Mouse (Mus musculus) stomach, embryonic 14.5 days (tissue): ENCODE measurements at regions not wholly inside any gene's neighbourhood (a gene's known extent, or its start where the extent isn't known, plus 50 kb on each side); places are given as distances from the start of the nearest gene placed in this dataset.

ENCODE experiments used
- ATAC-seq: fragments of 200-750 bp; cut with Nextera tagmentation; 2 replicates; pipeline ENCODE4 v1.8.0; 2017; ENCODE audit warnings: low read depth, moderate TSS enrichment; ENCODE audit not compliant: insufficient number of reproducible peaks, insufficient read depth, low FRiP score
- H3K27ac ChIP-seq: fragments of 300-500 bp; sonication (generic); 2 replicates; pipeline ENCODE4 v1.5.1; 2014; ENCODE audit warnings: mild to moderate bottlenecking, low read length, moderate library complexity, mixed read lengths
- H3K27me3 ChIP-seq: fragments of 300-500 bp; sonication (generic); 2 replicates; pipeline ENCODE4 v1.6.1; 2014; ENCODE audit warnings: low read length, control low read depth, mixed read lengths; ENCODE audit not compliant: control insufficient read depth, insufficient read depth
- H3K36me3 ChIP-seq: fragments of 300-500 bp; sonication (generic); 2 replicates; pipeline ENCODE4 v1.6.1; 2014; ENCODE audit warnings: mild to moderate bottlenecking, control low read depth, low read length, moderate library complexity, mixed read lengths; ENCODE audit not compliant: control insufficient read depth, insufficient read depth
- H3K4me1 ChIP-seq: fragments of 300-500 bp; sonication (generic); 2 replicates; pipeline ENCODE4 v1.6.1; 2014; ENCODE audit warnings: low read length, control low read depth, mixed read lengths; ENCODE audit not compliant: control insufficient read depth, insufficient read depth
- H3K4me2 ChIP-seq: fragments of 300-500 bp; sonication (generic); replicated peaks from 2 replicates; pipeline ENCODE4 v1.6.1; 2014; ENCODE audit warnings: low read depth, low read length, control low read depth
- H3K4me3 ChIP-seq: fragments of 300-500 bp; sonication (generic); 2 replicates; pipeline ENCODE4 v1.5.1; 2014; ENCODE audit warnings: low read depth, low read length, control low read depth
- H3K9ac ChIP-seq: fragments of 300-500 bp; sonication (generic); replicated peaks from 2 replicates; pipeline ENCODE4 v1.6.1; 2014; ENCODE audit warnings: low read depth, mild to moderate bottlenecking, control low read depth, low read length, moderate library complexity, mixed read lengths
- H3K9me3 ChIP-seq: fragments of 300-500 bp; sonication (generic); 2 replicates; pipeline ENCODE4 v1.6.1; 2016; ENCODE audit warnings: low read depth, low read length, control low read depth; ENCODE audit not compliant: control insufficient read depth
- WGBS: fragments of 180-500 bp; shearing (Covaris S2); extraction: QIAGEN DNeasy Blood & Tissue Kit; methylation state at CpG from one replicate; pipeline ENCODE4 v1.1.7; 2014; 5-methylcytosine and 5-hydroxymethylcytosine counted together

- Histone ChIP-seq H3K36me3 (no peaks in the 10 kb centered on the region), H3K27ac (no peak overlapping the region), H3K27me3 (no peaks in the 10 kb centered on the region), H3K4me3 (no peak overlapping the region), H3K4me1 (no peaks in the 10 kb centered on the region), H3K9ac (no peak overlapping the region), H3K4me2 (no peak overlapping the region), H3K9me3 (no peaks in the 10 kb centered on the region)
- 59% methylated on average over 2 of the region's 2 CpGs for WGBS
- no peak for ATAC-seq
Observed at GRCm38 (mm10) chr2:80717979-80718378, 100.9 kb downstream of the Nup35 start.

GRCm38 (mm10) chr2:80724085-80724484 is 107.0 kb downstream of the Nup35 start:
- no peaks in the 10 kb centered on the region for H3K4me1 ChIP-seq
- no peak overlapping the region for H3K9ac ChIP-seq
- no peaks in the 10 kb centered on the region for H3K27me3 ChIP-seq
- WGBS, result 48% methylated on average over 5 of the region's 5 CpGs
- no peak for ATAC-seq
- H3K4me2 ChIP-seq, result no peak overlapping the region
- H3K36me3 ChIP-seq, result no peaks in the 10 kb centered on the region
- H3K4me3 ChIP-seq, result no peak overlapping the region
- H3K9me3 ChIP-seq, result no peaks in the 10 kb centered on the region
- no peak overlapping the region for H3K27ac ChIP-seq

GRCm38 (mm10) chr2:80731324-80731723 is 114.3 kb downstream of the Nup35 start:
- no peak overlapping the region for H3K9ac ChIP-seq

GRCm38 (mm10) chr2:80746737-80747136 is 129.7 kb downstream of the Nup35 start:
- Histone ChIP-seq H3K4me1 (no peaks in the 10 kb centered on the region), H3K27me3 (no peaks in the 10 kb centered on the region), H3K4me2 (no peak overlapping the region), H3K9ac (no peak overlapping the region), H3K4me3 (no peak overlapping the region), H3K36me3 (no peaks in the 10 kb centered on the region), H3K9me3 (no peaks in the 10 kb centered on the region), H3K27ac (no peak overlapping the region)
- 62% methylated on average over 6 of the region's 6 CpGs for WGBS
- no peak for ATAC-seq

More at GRCm38 (mm10) chr2:80731324-80731723, 114.3 kb downstream of the Nup35 start:
- Histone ChIP-seq H3K4me1 (no peaks in the 10 kb centered on the region), H3K27me3 (no peaks in the 10 kb centered on the region), H3K4me3 (no peak overlapping the region), H3K36me3 (no peaks in the 10 kb centered on the region), H3K9me3 (no peaks in the 10 kb centered on the region), H3K4me2 (no peak overlapping the region), H3K27ac (no peak overlapping the region)
- ATAC-seq, result no peak
- WGBS, result 87% methylated on average over 3 of the region's 3 CpGs

GRCm38 (mm10) chr2:80762013-80762612 is 145.1 kb downstream of the Nup35 start:
- H3K27me3 ChIP-seq, result no peaks in the 10 kb centered on the region
- no peak overlapping the region for H3K9ac ChIP-seq
- 35% methylated on average over 3 of the region's 3 CpGs for whole genome bisulfite sequencing
- no peak overlapping the region for H3K4me2 ChIP-seq
- no peaks in the 10 kb centered on the region for H3K36me3 ChIP-seq
- no peak overlapping the region for H3K27ac ChIP-seq
- H3K4me3 ChIP-seq, result no peak overlapping the region
- no peaks in the 10 kb centered on the region for H3K4me1 ChIP-seq
- ATAC-seq, result no peak
- no peaks in the 10 kb centered on the region for H3K9me3 ChIP-seq

- Histone ChIP-seq H3K4me2 (no peak overlapping the region), H3K9me3 (no peaks in the 10 kb centered on the region), H3K27ac (no peak overlapping the region), H3K9ac (no peak overlapping the region), H3K27me3 (no peaks in the 10 kb centered on the region), H3K4me3 (no peak overlapping the region), H3K36me3 (no peaks in the 10 kb centered on the region), H3K4me1 (no peaks in the 10 kb centered on the region)
- no peak for ATAC-seq
- 55% methylated on average over 5 of the region's 5 CpGs for WGBS
Observed at GRCm38 (mm10) chr2:80771176-80771575, 154.1 kb downstream of the Nup35 start.

GRCm38 (mm10) chr2:80772455-80772854 is 155.4 kb downstream of the Nup35 start:
- no peak overlapping the region for H3K4me2 ChIP-seq
- H3K9me3 ChIP-seq, result no peaks in the 10 kb centered on the region
- no peak for ATAC-seq
- H3K27me3 ChIP-seq, result no peaks in the 10 kb centered on the region
- no peak overlapping the region for H3K4me3 ChIP-seq
- 74% methylated on average over 3 of the region's 3 CpGs for WGBS
- H3K9ac ChIP-seq, result no peak overlapping the region
- H3K4me1 ChIP-seq, result no peaks in the 10 kb centered on the region
- no peak overlapping the region for H3K27ac ChIP-seq
- H3K36me3 ChIP-seq, result no peaks in the 10 kb centered on the region

GRCm38 (mm10) chr2:80786370-80786769 is 169.3 kb downstream of the Nup35 start:
- no peak for ATAC-seq

More at GRCm38 (mm10) chr2:80786370-80786769, 169.3 kb downstream of the Nup35 start:
- Histone ChIP-seq H3K9me3 (no peaks in the 10 kb centered on the region), H3K36me3 (no peaks in the 10 kb centered on the region), H3K4me1 (no peaks in the 10 kb centered on the region), H3K4me3 (no peak overlapping the region), H3K9ac (no peak overlapping the region), H3K27ac (no peak overlapping the region), H3K4me2 (no peak overlapping the region), H3K27me3 (no peaks in the 10 kb centered on the region)
- 86% methylated on average over 4 of the region's 4 CpGs for WGBS
